Mouse (Mus musculus): ENCODE results near the gene Arhgef17. TPM values are rescaled to one million over a fixed set of nuclear protein-coding genes. Genes with fewer than 3 reads are reported as not detected.

The Arhgef17 gene
- polyA plus RNA-seq (2017; shearing (Covaris generic)) = not detected

GRCm38 (mm10) chr7:100931926-100932480, at the start of gene Arhgef17:
Gene Arhgef17, minus strand, starts transcription at chr7:100932107.

GRCm38 (mm10) chr7:100974135-100974903, 42.4 kb upstream of the Arhgef17 start, which contains the start of gene P2ry6:
Gene P2ry6, minus strand, starts transcription at chr7:100974649.

DNA sequence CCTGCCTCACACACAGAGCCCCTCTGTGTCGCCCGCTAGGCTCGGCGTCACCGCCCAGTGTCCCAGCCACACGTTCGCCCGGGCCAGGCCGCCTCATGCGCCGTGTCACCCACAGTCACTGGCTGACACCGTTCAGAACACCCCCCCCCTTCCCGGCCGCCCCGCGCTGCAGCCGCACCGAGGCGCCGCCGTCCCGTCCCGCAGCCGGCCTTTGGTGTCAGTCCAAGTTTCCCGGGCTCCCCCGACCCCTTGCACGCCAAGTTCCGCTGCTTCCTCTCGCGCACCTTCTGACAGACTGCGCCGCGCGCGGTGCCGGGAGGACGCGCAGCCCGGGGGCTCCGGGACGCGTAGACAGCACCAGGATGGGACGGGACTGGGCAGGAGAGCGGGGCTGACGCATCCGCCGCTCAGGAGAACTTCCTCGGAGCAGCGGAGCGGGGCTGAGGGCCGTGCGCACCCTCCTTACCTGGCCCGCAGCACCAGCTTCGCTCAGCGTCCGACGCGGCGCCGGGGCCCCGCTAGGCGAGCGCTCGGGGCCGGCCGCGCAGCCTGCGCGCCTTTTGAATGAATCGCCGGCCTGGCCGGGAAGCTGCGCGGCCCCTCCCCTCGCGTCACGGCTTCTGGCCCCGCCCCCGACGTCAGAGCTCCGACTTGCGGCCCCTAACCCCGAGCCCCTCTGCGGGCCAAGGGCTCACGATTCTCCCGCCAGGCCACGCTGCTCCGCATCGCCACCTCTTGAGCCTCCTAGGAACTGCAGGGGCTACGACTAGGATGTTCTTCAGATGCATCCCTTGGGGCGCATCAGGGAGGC, 68.9 kb downstream of the Arhgef17 start, which contains the start of gene Relt:
Relt (minus strand) TSS at position 619 of the 811 bp plus-strand sequence.

Other genes starting within 250 kb of the Arhgef17 start
- gene Fam168a, start 225.5 kb downstream of the Arhgef17 start, polyA plus RNA-seq (2017; shearing (Covaris generic)) = 29.5 TPM
- gene Relt, start 68.7 kb downstream of the Arhgef17 start, polyA plus RNA-seq (2017; shearing (Covaris generic)) = 33.0 TPM
- gene P2ry6, start 42.5 kb upstream of the Arhgef17 start, polyA plus RNA-seq (2017; shearing (Covaris generic)) = not detected
- gene P2ry2, start 80.8 kb upstream of the Arhgef17 start, polyA plus RNA-seq (2017; shearing (Covaris generic)) = not detected
- gene Fchsd2, start 160.8 kb upstream of the Arhgef17 start, polyA plus RNA-seq (2017; shearing (Covaris generic)) = 39.1 TPM